Mouse (Mus musculus): ENCODE measurements at regions not wholly inside any gene's neighbourhood (a gene's known extent, or its start where the extent isn't known, plus 50 kb on each side); places are given as distances from the start of the nearest gene placed in this dataset.
A peak's percentile ranks its signal among the peaks of the same experiment; 100 is the strongest.

- ATAC-seq (replicated peaks; ENCODE audit: low FRiP score) (peak; percentile 84), DNase-seq (ENCODE audit: low spot score) (no peak)
- no peak overlapping the region for H3K4me2 ChIP-seq (ENCODE audit: low read depth, low read length, severe bottlenecking)
These were observed 611.9 kb downstream of the A830018L16Rik start for GRCm38 (mm10) chr1:12025791-12026190.

GRCm38 (mm10) chr1:12027442-12027841 is 613.5 kb downstream of the A830018L16Rik start:
- WGBS = 84% methylated on average over 2 of the region's 2 CpGs
- no peak overlapping the region for H3K4me2 ChIP-seq (ENCODE audit: low read depth, low read length, severe bottlenecking)
- no peak for ATAC-seq (replicated peaks; ENCODE audit: low FRiP score)
- H3K4me1 ChIP-seq (replicated peaks; ENCODE audit: control insufficient read depth, insufficient read depth, low read length) = peaks cover 3% of the 10 kb centered on the region; the same call in 1 of the 2 replicates
- no peak overlapping the region for H3K27ac ChIP-seq (ENCODE audit: low read depth, low read length)
- DNase-seq (ENCODE audit: low spot score) = no peak
- no peaks in the 10 kb centered on the region for H3K36me3 ChIP-seq (ENCODE audit: control insufficient read depth, insufficient read depth, low read length)
- H3K27me3 ChIP-seq (ENCODE audit: control insufficient read depth, insufficient read depth, low read length) = no peaks in the 10 kb centered on the region
- no peak overlapping the region for H3K4me3 ChIP-seq (ENCODE audit: low read depth, low read length)
- no peak overlapping the region for H3K9ac ChIP-seq (ENCODE audit: low read length)
- no peaks in the 10 kb centered on the region for H3K9me3 ChIP-seq (ENCODE audit: control insufficient read depth, low read length)

More at GRCm38 (mm10) chr1:12025791-12026190, 611.9 kb downstream of the A830018L16Rik start:
- H3K4me3 ChIP-seq (ENCODE audit: low read depth, low read length) = no peak overlapping the region
- H3K9me3 ChIP-seq (ENCODE audit: control insufficient read depth, low read length) = no peaks in the 10 kb centered on the region
- H3K27ac ChIP-seq (ENCODE audit: low read depth, low read length) = no peak overlapping the region
- H3K36me3 ChIP-seq (ENCODE audit: control insufficient read depth, insufficient read depth, low read length) = no peaks in the 10 kb centered on the region
- no peak overlapping the region for H3K9ac ChIP-seq (ENCODE audit: low read length)
- H3K27me3 ChIP-seq (ENCODE audit: control insufficient read depth, insufficient read depth, low read length) = no peaks in the 10 kb centered on the region
- H3K4me1 ChIP-seq (replicated peaks; ENCODE audit: control insufficient read depth, insufficient read depth, low read length) = peaks cover 3% of the 10 kb centered on the region; the same call in 1 of the 2 replicates

- DNase-seq (ENCODE audit: low spot score) (no peak), ATAC-seq (replicated peaks; ENCODE audit: low FRiP score) (no peak)
- no peak overlapping the region for H3K4me2 ChIP-seq (ENCODE audit: low read depth, low read length, severe bottlenecking)
- no peak overlapping the region for H3K27ac ChIP-seq (ENCODE audit: low read depth, low read length)
- WGBS = 80% methylated on average over 4 of the region's 4 CpGs
- H3K9ac ChIP-seq (ENCODE audit: low read length) = no peak overlapping the region
- H3K4me1 ChIP-seq (replicated peaks; ENCODE audit: control insufficient read depth, insufficient read depth, low read length) = peaks cover 3% of the 10 kb centered on the region; the same call in 1 of the 2 replicates
- H3K27me3 ChIP-seq (ENCODE audit: control insufficient read depth, insufficient read depth, low read length) = no peaks in the 10 kb centered on the region
- H3K4me3 ChIP-seq (ENCODE audit: low read depth, low read length) = no peak overlapping the region
- H3K9me3 ChIP-seq (ENCODE audit: control insufficient read depth, low read length) = no peaks in the 10 kb centered on the region
- no peaks in the 10 kb centered on the region for H3K36me3 ChIP-seq (ENCODE audit: control insufficient read depth, insufficient read depth, low read length)
These were observed 614.2 kb downstream of the A830018L16Rik start for GRCm38 (mm10) chr1:12028074-12028473.

GRCm38 (mm10) chr1:12051931-12052482 is 638.1 kb downstream of the A830018L16Rik start:
- H3K36me3 ChIP-seq (ENCODE audit: control insufficient read depth, insufficient read depth, low read length) = no peaks in the 10 kb centered on the region
- DNase-seq (ENCODE audit: low spot score) = no peak
- H3K4me1 ChIP-seq (replicated peaks; ENCODE audit: control insufficient read depth, insufficient read depth, low read length) = no peaks in the 10 kb centered on the region; the same call in 1 of the 2 replicates
- no peak for ATAC-seq (replicated peaks; ENCODE audit: low FRiP score)
- no peak overlapping the region for H3K9ac ChIP-seq (ENCODE audit: low read length)
- H3K4me3 ChIP-seq (ENCODE audit: low read depth, low read length) = no peak overlapping the region
- no peak overlapping the region for H3K27ac ChIP-seq (ENCODE audit: low read depth, low read length)
- WGBS = 86% methylated on average over 8 of the region's 8 CpGs
- no peaks in the 10 kb centered on the region for H3K9me3 ChIP-seq (ENCODE audit: control insufficient read depth, low read length)
- peaks cover 4% of the 10 kb centered on the region; the same call in 1 of the 2 replicates for H3K27me3 ChIP-seq (ENCODE audit: control insufficient read depth, insufficient read depth, low read length)
- no peak overlapping the region for H3K4me2 ChIP-seq (ENCODE audit: low read depth, low read length, severe bottlenecking)

DNA sequence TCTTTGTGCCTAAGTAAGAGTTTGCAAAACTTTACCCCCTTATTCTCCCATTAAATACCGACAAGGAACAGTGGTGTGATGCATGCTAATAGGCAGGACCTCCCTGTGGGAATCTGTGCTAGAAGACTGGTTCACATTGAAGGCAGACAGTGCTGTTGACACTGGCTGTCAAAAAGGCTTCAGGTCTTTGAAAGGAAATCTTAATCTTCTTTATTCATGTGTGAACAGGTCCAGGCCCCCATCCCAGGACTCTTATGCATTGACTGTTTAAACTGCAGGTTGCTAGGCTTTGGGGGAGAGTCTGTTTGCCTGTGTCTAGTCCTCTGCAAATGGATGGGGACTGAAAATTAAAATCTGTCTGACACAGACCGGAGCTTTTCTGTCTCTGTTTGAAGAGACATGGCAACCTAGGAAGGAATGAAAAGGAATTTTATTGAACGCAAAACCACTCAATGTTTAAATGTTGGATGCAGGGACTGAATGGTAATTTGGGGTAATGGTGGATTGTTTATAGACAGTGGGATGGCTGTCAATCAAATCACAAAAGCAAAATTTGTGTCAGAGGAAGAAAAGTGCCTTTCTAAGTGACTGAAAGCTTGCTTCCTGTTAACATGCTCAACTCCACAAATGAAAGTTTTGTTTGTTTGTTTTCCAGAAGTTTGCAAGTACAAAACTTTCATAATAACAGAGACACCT is 642.1 kb downstream of the A830018L16Rik start:
- no peak overlapping the region for H3K4me3 ChIP-seq (ENCODE audit: low read depth, low read length)
- H3K4me2 ChIP-seq (ENCODE audit: low read depth, low read length, severe bottlenecking) = no peak overlapping the region
- 0 out of 2 replicates have a peak overlapping the region, but pooled peaks have one; percentile 18 for H3K27ac ChIP-seq (ENCODE audit: low read depth, low read length)
- H3K27me3 ChIP-seq (ENCODE audit: control insufficient read depth, insufficient read depth, low read length) = peaks cover 4% of the 10 kb centered on the region; the same call in 1 of the 2 replicates
- DNase-seq (ENCODE audit: low spot score) (peak; percentile 64), ATAC-seq (replicated peaks; ENCODE audit: low FRiP score) (peak; percentile 96)
- no peaks in the 10 kb centered on the region for H3K36me3 ChIP-seq (ENCODE audit: control insufficient read depth, insufficient read depth, low read length)
- 9% methylated on average over 3 of the region's 3 CpGs for WGBS
- H3K9me3 ChIP-seq (ENCODE audit: control insufficient read depth, low read length) = no peaks in the 10 kb centered on the region
- no peak overlapping the region for H3K9ac ChIP-seq (ENCODE audit: low read length)
- H3K4me1 ChIP-seq (replicated peaks; ENCODE audit: control insufficient read depth, insufficient read depth, low read length) = no peaks in the 10 kb centered on the region; the same call in 1 of the 2 replicates

- DNase-seq (ENCODE audit: low spot score) (no peak), ATAC-seq (replicated peaks; ENCODE audit: low FRiP score) (no peak)
These were observed 651.2 kb downstream of the A830018L16Rik start for GRCm38 (mm10) chr1:12065016-12065513.

GRCm38 (mm10) chr1:12092564-12093504 is 678.9 kb downstream of the A830018L16Rik start:
- ATAC-seq (replicated peaks; ENCODE audit: low FRiP score) (no peak), DNase-seq (ENCODE audit: low spot score) (no peak)
- H3K27ac ChIP-seq (ENCODE audit: low read depth, low read length) = no peak overlapping the region
- no peaks in the 10 kb centered on the region for H3K36me3 ChIP-seq (ENCODE audit: control insufficient read depth, insufficient read depth, low read length)
- no peaks in the 10 kb centered on the region for H3K27me3 ChIP-seq (ENCODE audit: control insufficient read depth, insufficient read depth, low read length)
- WGBS = 87% methylated on average over 1 of the region's 1 CpGs
- no peaks in the 10 kb centered on the region for H3K9me3 ChIP-seq (ENCODE audit: control insufficient read depth, low read length)
- no peak overlapping the region for H3K9ac ChIP-seq (ENCODE audit: low read length)
- H3K4me1 ChIP-seq (replicated peaks; ENCODE audit: control insufficient read depth, insufficient read depth, low read length) = no peaks in the 10 kb centered on the region
- H3K4me2 ChIP-seq (ENCODE audit: low read depth, low read length, severe bottlenecking) = no peak overlapping the region
- no peak overlapping the region for H3K4me3 ChIP-seq (ENCODE audit: low read depth, low read length)

More at GRCm38 (mm10) chr1:12065016-12065513, 651.2 kb downstream of the A830018L16Rik start:
- H3K27ac ChIP-seq (ENCODE audit: low read depth, low read length) = no peak overlapping the region
- H3K9ac ChIP-seq (ENCODE audit: low read length) = no peak overlapping the region
- WGBS = 98% methylated on average over 6 of the region's 6 CpGs
- H3K36me3 ChIP-seq (ENCODE audit: control insufficient read depth, insufficient read depth, low read length) = no peaks in the 10 kb centered on the region
- H3K27me3 ChIP-seq (ENCODE audit: control insufficient read depth, insufficient read depth, low read length) = no peaks in the 10 kb centered on the region
- H3K4me3 ChIP-seq (ENCODE audit: low read depth, low read length) = no peak overlapping the region
- H3K9me3 ChIP-seq (ENCODE audit: control insufficient read depth, low read length) = no peaks in the 10 kb centered on the region
- no peak overlapping the region for H3K4me2 ChIP-seq (ENCODE audit: low read depth, low read length, severe bottlenecking)
- H3K4me1 ChIP-seq (replicated peaks; ENCODE audit: control insufficient read depth, insufficient read depth, low read length) = no peaks in the 10 kb centered on the region

- ATAC-seq (replicated peaks; ENCODE audit: low FRiP score) (no peak), DNase-seq (ENCODE audit: low spot score) (no peak)
- no peak overlapping the region for H3K27ac ChIP-seq (ENCODE audit: low read depth, low read length)
- no peak overlapping the region for H3K9ac ChIP-seq (ENCODE audit: low read length)
- no peaks in the 10 kb centered on the region for H3K27me3 ChIP-seq (ENCODE audit: control insufficient read depth, insufficient read depth, low read length)
- no peaks in the 10 kb centered on the region for H3K36me3 ChIP-seq (ENCODE audit: control insufficient read depth, insufficient read depth, low read length)
- H3K4me3 ChIP-seq (ENCODE audit: low read depth, low read length) = no peak overlapping the region
- H3K9me3 ChIP-seq (ENCODE audit: control insufficient read depth, low read length) = no peaks in the 10 kb centered on the region
- H3K4me1 ChIP-seq (replicated peaks; ENCODE audit: control insufficient read depth, insufficient read depth, low read length) = no peaks in the 10 kb centered on the region
- H3K4me2 ChIP-seq (ENCODE audit: low read depth, low read length, severe bottlenecking) = no peak overlapping the region
These were observed 701.3 kb downstream of the A830018L16Rik start for GRCm38 (mm10) chr1:12115041-12115828.
